Mouse (Mus musculus): ENCODE results near the gene Gm21987.
A peak's percentile ranks its signal among the peaks of the same experiment; 100 is the strongest.

The Gm21987 gene

GRCm38 (mm10) chr16:38373439-38373838 is 26.6 kb downstream of the Gm21987 start:
- DNase-seq: no peak

- no peak for DNase-seq
Measured at GRCm38 (mm10) chr16:38373941-38374340, 27.1 kb downstream of the Gm21987 start.

DNA sequence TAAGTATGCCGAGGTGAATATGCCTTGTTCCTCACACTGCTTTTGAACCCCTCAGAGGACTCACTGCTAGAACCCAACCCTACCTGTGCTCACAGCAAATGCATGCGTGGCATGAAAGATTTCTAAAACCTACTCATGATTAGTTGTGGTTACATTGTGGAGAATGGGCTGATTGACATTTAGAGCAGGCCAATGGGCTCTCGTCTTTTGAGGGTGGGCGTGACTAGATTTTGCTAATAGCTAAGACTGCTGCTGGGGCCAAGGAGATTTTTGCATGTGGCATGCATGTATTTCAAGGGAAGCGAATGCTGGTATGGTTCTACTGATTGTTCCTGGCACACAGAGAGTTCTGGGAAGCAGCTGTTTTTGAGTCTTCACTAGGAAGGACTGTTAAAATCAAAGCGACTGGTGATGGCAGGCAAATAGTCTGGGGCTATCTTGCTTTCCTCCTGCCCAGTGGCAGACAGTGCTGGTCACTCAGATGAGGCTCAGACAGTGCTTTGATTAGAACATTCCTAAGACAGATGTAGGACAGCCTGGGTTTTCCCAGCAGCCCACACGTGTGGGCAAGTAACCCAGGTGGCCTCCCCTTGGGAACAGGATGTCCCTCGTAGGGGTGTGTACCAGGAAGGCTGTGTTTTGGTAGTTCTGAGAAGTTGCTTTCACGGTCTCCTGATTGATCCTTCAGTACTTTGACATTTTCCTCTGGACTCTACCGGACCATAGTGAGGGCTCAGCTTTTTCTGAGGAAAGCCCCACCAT is 27.7 kb downstream of the Gm21987 start:
- no peak for DNase-seq

DNA sequence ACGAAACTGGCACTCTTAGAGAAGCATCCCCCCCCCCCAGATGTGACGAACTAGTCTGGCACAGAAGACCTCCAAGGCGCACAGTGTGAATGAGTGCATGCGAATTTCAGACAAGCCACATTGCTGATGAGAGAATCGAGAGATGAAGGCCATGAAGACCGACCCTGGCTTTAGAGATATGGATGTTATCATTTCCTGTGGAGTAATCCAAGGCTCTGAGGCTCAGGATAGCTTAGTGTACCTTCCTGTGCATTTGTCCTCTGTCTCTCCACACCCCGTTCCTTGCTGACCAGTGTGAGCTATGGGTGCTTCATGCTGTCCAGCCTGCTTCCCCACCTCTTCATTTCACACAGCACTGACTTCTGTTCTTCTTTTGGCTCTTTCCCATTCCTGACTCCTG is 28.3 kb downstream of the Gm21987 start:
- no peak for DNase-seq

DNA sequence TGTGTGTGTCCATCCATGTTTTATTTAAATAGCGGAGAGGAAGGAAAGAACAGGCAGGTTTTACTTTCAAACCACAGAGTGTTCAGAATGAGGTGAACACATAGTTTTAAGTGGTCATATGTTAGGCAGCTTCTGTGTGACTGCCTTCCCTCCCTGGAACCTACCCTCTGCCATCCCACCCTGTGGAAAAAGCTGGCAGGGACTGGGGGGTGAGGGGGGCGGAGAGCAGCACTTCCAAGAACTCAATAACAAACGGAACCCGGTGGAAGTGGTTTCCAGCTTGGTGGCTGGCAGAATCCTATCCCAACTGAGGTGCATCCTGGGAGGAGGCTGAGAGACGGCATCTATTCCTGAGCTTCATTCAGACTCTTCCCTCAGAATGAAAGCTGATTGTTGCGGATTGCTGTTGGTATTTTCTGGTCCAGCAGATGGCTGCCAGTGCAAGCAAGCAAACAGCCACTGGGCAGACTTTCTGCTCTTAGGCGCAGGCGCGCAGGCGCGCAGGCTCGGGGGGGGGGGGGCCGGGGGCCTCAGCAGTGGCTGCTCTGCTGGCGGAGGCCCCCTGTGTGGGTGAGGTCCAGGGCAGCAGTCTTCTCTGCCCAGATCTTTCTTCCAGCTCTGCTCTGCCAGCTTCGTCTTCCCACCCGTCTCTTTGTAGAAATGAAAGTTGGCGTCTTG is 29.5 kb downstream of the Gm21987 start:
- peak; percentile 55 for DNase-seq

DNA sequence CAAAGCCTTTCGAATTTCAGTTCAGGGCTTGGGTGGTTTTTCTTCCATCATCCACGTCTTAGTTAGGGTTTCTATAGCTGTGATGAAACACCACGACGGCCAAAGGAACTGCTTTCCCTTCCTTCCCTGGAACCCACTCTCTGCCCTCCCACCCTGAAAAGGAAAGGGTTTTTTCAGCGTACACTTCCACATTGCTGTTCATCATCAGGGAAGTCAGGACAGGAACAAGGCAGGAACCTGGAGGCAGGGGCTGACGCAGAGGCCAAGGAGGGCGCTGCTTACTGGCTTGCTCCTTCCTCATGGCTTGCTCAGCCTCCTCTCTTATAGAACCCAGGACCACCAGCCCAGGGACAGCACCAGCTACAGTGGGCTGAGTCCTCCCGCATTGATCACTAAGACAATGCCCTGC is 30.0 kb downstream of the Gm21987 start:
- DNase-seq: no peak

GRCm38 (mm10) chr16:38377546-38377945 is 30.7 kb downstream of the Gm21987 start:
- DNase-seq: no peak

DNA sequence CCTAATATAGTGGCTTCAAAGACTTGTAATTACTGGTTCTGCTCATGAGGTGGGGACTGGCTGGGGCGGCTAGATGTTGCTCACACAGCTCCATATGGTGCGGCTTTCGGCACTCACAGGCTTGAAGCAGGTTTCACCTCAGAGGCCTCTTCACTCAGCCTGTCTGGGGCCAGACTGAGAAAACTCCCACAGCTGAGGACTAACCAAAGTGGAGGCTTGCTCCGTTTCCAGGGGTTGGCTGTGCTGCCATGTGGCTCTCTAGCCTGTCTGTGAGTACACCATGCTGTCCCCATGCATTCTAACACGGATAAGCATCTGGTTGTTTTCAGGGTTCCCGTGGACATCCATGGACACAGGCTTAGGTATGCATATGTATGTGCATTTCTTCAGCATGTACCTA is 31.8 kb downstream of the Gm21987 start:
- no peak for DNase-seq

DNA sequence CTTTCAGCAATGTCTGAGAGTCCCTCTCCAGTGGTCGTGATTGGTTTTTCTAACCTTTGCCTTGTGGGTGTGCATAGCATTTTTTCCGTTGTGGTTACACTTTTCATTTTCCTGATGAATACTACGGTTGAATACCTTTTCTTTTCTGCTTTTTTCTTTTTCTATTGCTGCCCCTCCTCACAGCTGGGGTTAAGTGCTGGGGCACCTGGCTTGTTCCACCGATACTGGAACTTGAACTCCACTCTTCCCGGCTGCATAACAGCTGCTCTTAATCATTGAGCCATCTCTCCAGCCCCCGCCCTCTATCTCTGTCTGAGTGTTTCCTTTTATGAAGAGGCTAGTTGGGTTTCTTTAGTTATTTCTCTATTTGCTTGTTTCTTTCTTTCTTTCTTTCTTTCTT is 32.2 kb downstream of the Gm21987 start:
- no peak for DNase-seq

DNA sequence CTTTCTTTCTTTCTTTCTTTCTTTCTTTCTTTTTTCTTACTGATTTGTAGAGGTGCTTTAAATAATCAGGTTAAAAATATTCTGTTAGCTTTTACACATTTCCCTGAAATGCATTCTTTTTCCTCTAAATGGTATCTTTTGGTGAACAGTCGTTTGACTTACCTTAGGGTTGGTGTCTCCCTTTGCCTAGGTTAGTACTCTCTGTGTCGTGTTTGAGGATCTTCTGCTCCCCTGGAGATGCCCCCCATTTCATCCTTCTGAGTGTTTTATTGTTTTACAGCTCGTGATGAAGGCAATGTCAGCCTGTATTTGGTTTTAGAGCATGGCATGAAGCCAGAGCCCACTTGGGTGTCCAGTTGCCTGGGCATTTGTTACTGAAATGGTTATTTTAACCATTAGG is 32.7 kb downstream of the Gm21987 start:
- no peak for DNase-seq

GRCm38 (mm10) chr16:38379926-38380325 is 33.1 kb downstream of the Gm21987 start:
- DNase-seq: no peak

DNA sequence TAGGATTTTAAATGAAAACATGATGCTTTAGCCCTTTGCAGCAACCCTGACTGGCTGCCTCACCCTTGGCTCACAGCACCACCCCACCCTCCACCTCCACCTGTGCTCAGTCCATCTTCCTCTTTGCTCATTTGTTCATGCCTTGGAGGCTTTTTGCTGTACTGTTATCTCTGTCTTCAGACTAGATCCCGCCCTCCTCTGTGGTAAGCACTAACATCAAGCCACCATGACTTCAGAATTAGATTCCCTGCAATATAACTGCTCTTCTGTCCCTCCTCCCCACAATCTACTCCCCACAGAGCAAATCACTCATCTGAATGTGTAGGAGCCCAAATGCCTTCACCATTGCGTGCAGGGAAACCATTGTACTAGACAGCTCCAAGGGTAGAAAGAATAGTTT is 36.8 kb downstream of the Gm21987 start:
- no peak for DNase-seq

DNA sequence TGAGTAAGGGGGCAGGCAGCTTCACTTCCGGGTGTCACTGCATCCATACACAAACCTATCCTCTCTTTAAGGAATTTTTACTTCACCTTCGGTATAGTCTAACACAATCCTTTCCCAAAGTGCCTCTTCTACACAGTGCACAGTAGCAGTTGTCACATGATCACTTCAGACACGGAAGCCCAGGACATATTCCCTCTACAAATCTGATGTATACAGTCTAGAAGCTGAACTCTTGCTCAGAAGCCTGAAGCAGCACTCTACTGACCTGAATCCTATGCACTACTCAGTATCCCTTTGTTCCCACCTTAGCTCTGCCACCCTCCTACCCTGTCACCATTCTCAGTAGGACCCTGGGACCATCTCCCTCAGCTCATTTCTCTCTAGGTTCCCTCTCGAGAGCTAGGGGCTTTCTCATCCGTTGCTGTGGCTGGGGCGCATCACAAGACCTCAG is 38.4 kb downstream of the Gm21987 start:
- no peak for DNase-seq

- no peak for DNase-seq
Measured at GRCm38 (mm10) chr16:38385700-38386099, 38.9 kb downstream of the Gm21987 start.

DNA sequence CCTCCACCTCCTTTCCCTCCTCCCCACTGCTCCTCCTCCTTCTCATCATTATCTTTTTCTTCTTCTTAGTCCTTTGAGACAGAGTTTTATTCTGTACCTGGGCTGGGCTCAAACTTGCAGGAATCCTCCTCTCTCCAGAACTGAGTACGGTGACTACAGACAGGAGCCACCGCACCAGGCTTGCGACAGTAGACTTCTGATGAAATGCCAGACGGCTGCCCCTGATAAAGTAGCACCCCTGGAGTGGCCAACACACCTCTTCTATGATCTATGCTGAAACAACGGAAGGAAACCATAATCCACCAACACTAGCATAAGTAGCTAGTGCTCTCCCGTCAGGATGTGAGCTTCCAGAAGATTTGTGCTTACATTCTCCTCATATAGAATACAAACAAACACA is 40.5 kb downstream of the Gm21987 start:
- DNase-seq: no peak

- no peak for DNase-seq
Measured at GRCm38 (mm10) chr16:38388757-38389156, 41.9 kb downstream of the Gm21987 start.

DNA sequence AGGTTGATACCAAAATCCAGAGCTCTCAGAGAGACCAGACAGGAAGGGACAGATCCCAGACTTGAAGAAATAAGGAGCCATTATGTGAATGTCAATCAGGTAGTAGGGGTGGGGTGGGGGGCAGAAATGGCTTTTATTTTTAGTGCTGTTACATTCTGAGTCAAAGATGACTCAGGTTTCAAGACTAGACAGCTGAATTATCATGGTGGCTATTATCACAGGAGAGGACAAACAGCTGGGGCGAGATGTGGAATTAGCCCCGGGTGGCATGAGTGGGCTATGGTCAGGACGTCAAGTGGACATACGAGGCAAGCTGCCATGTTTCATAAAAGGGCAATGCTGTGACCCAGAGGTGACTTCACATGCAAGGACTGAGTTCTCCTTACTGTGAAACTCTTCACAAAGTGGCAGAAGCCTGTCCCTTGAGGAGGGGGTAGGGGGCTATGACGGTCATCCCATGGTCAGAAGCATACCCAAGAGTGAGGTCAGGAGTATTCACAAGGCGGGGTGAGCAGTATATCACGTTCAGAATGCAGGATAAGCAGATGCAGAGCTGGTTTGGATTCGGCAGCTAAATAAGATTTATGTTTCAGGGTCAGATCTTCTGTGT is 42.5 kb downstream of the Gm21987 start:
- no peak for DNase-seq

- DNase-seq: no peak
Measured at GRCm38 (mm10) chr16:38390322-38390721, 43.5 kb downstream of the Gm21987 start.

DNA sequence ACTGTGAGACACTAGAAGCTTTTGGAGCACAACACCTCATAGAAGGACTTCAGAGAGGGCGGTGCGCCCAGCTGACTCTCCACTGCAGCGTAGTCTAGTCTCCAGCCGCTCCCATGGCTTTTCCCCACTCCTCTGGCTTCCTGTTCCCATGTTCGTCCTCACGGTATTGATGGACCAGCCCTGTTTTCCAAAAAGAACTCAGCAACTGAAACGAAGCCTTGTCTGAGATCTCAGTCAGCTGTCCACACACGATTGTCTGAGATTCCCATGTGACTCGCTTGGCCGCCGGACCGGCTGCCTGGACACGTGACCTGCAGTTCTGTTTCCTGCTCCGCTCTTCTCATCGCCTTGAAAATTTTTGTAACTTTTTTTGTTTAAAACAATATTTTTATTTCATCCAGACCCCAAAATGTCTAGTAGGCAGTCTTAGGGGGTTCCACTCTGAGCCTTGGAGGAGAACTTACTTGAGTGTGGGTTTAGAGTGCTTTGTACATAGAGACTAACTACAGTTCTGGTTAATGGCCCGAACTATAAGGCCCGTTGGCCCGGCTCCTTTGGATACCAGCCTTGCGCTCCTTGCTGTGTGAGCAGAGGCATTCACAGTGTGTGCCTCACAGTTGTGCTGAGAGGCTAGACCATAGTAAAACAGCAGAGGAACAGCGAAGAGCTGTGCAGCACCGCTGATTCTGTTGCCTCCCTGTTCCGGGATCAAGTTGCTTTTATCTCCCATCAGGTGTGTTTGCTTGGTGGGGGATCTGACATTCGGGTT is 45.5 kb downstream of the Gm21987 start:
- no peak for DNase-seq

GRCm38 (mm10) chr16:38394191-38394618 is 47.4 kb downstream of the Gm21987 start:
- no peak for DNase-seq

DNA sequence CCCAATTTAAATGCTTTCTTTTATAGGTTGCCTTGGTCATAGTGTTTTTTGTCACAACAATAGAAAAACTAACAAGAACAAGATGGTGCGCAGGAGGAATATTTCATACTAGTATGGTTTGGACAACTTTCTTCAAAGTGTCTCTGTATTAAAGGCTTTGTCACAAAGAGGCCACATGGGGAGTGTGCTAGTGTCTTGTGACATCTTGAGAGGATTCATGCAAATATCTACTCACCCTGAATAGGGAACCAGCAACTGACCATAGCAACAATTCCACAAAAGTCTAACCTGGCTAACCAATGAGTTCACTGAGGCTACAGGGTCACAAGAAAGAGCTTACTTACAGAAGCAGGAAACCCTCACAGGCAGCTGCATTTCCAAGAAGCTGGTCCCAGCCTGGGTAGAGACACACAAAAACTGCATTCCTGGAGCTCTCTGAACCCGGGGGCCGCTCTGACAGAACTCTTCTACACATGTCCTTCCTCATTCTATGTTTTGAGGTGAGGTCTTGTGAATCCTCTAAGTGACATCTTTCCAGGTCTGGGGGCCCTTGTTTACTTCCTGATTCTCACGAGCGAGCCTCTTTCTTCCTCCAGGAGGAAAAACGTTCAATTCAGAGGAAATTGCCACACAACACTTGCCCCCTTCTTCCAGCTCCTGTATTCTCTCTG is 48.4 kb downstream of the Gm21987 start:
- no peak for DNase-seq

DNA sequence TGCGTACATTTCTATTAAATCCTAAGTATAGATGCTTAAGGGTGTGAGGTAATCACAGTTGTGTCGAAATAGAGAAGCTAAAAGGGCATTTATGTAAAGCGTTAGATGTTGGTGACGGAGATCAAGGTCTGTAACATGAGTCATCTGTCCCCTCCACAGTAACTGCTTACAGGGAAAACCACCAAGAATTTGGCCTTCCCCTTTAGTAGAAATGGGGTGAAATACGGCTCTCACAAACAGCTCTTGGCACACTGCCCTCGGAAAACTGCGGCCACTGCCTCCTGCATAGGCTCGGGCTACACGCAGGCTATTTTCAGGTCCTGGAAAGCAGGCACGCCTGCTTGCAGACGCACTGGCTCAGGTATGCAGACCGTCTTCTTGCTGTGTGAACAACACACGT is 49.3 kb downstream of the Gm21987 start:
- DNase-seq: no peak

DNA sequence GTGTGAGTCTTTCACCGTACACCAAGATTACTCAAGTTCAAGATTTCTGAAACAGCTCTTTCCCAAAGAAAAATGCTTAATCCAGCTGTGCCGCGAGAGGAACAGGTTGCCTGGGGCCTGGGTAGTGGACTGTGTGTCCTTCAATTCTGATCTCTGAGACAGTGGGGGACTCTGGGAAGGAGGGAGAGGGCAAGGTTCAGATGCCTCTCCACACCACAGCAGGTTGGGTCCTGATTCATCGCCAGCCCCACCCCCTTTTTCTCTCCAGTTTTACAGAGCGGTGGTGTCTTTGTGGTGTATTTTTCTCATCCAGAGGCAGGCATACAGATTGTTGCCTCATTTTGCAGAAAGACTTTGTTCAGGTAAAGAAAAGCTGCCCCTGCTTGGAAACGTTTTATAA is 51.4 kb downstream of the Gm21987 start:
- no peak for DNase-seq
